Mouse (Mus musculus) intestine, postnatal 0 days (tissue): ENCODE data around the gene C8a. TPM values are rescaled to one million over a fixed set of nuclear protein-coding genes. Genes with fewer than 3 reads are reported as not detected.

Source experiments
- ATAC-seq: fragments of 200-750 bp; cut with Nextera tagmentation; 2 replicates; pipeline ENCODE4 v1.8.0; 2017; ENCODE audit warnings: mild to moderate bottlenecking, moderate TSS enrichment, moderate library complexity
- H3K27ac ChIP-seq: fragments of 300-500 bp; sonication (generic); 2 replicates; pipeline ENCODE4 v1.5.1; 2014; ENCODE audit warnings: mild to moderate bottlenecking, low read depth, low read length, moderate library complexity
- H3K27me3 ChIP-seq: fragments of 300-500 bp; sonication (generic); replicated peaks from 2 replicates; pipeline ENCODE4 v1.6.1; 2014; ENCODE audit warnings: low read length, mixed read lengths; ENCODE audit not compliant: control insufficient read depth, insufficient read depth
- H3K36me3 ChIP-seq: fragments of 300-500 bp; sonication (generic); 2 replicates; pipeline ENCODE4 v1.6.1; 2014; ENCODE audit warnings: mild to moderate bottlenecking, moderate library complexity; ENCODE audit not compliant: control insufficient read depth, insufficient read depth
- H3K4me1 ChIP-seq: fragments of 300-500 bp; sonication (generic); replicated peaks from 2 replicates; pipeline ENCODE4 v1.6.1; 2014; ENCODE audit warnings: antibody characterized with exemption, low read length, mixed read lengths; ENCODE audit not compliant: control insufficient read depth, insufficient read depth
- H3K4me2 ChIP-seq: fragments of 300-500 bp; sonication (generic); replicated peaks from 2 replicates; pipeline ENCODE4 v1.6.1; 2014; ENCODE audit warnings: low read depth, mild to moderate bottlenecking, moderate library complexity
- H3K4me3 ChIP-seq: fragments of 300-500 bp; sonication (generic); 2 replicates; pipeline ENCODE4 v1.5.1; 2014; ENCODE audit warnings: low read depth, low read length
- H3K9ac ChIP-seq: fragments of 300-500 bp; sonication (generic); 2 replicates; pipeline ENCODE4 v1.6.1; 2014; ENCODE audit warnings: mild to moderate bottlenecking, low read depth, low read length
- H3K9me3 ChIP-seq: fragments of 300-500 bp; sonication (generic); 2 replicates; pipeline ENCODE4 v1.6.1; 2016; ENCODE audit warnings: mixed run types; ENCODE audit not compliant: control insufficient read depth
- CTCF ChIP-seq: sonication (generic); IDR thresholded peaks from 2 replicates; pipeline ENCODE4 v1.5.1; 2016; ENCODE audit warnings: low read depth, mild to moderate bottlenecking, control low read depth, antibody characterized with exemption, moderate library complexity
- WGBS: fragments of 180-500 bp; shearing (Covaris S2); extraction: QIAGEN DNeasy Blood & Tissue Kit; methylation state at CpG from one replicate; pipeline ENCODE4 v1.1.7; 2014; 5-methylcytosine and 5-hydroxymethylcytosine counted together
- polyA plus RNA-seq: library from polyadenylated mRNA; unstranded; fragments of >200 nt; fragmentation: Nextera tagmentation; extraction: Ambion mirVana; gene quantifications from 2 replicates; pipeline ENCODE4 v1.2.1, GENCODE M21; 2015

Gene C8a
- polyA plus RNA-seq, 1 experiment from 2014 or later = not detected

DNA sequence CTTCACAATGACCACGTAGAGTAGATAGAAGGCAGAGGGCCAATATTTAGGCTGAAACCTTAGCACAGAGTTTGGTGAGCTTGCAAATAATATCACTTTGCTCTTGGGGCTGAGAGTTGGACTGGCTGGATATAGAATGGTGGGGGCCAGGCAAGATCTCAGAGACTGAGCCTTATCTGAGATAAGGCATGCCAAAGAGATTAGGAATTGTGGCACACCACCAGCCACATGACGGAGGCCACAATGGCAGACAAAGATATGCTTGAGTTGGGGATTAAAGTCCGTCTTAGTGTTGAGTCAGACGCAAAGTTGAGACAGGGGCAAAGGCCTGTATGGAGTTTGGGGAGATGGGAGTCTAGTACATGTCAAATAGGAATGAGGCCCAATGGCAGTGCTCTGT, 84.1 kb downstream of the C8a start:
- no peak for TF ChIP-seq CTCF
- Histone ChIP-seq H3K4me1 (no peaks in the 10 kb centered on the region), H3K36me3 (no peaks in the 10 kb centered on the region), H3K27me3 (no peaks in the 10 kb centered on the region), H3K9me3 (no peaks in the 10 kb centered on the region), H3K9ac (no peak overlapping the region), H3K27ac (peak overlapping the region; percentile 21; the same call in 1 of the 2 replicates), H3K4me2 (no peak overlapping the region), H3K4me3 (no peak overlapping the region)
- WGBS = 60% methylated on average over 4 of the region's 4 CpGs
- ATAC-seq = peak; percentile 89

GRCm38 (mm10) chr4:104782346-104782745, 93.9 kb downstream of the C8a start:
- Histone ChIP-seq H3K27me3 (no peaks in the 10 kb centered on the region), H3K9me3 (no peaks in the 10 kb centered on the region), H3K36me3 (no peaks in the 10 kb centered on the region), H3K4me2 (no peak overlapping the region), H3K9ac (no peak overlapping the region), H3K27ac (no peak overlapping the region), H3K4me3 (no peak overlapping the region), H3K4me1 (no peaks in the 10 kb centered on the region)
- WGBS = 74% methylated on average over 4 of the region's 4 CpGs
- no peak for TF ChIP-seq CTCF
- no peak for ATAC-seq

DNA sequence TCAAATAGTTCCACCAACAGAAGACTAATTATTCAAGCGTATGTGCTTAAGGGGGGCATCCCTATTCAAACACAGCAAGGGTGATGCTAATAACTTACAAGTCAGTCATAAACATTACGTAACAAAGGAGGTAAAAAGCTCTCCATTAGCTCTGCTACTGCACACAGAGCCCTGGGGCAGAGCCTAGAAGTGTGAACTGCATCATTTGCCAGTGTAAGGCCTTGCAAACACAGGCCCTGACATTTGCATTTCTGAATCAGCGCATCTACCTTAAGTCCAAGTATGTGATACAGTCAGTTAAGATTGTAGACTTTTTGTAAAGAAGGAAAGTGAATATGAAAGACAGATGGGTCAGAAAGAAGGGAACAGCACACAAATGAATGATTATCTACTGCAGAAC, 94.8 kb downstream of the C8a start:
- 85% methylated on average over 3 of the region's 3 CpGs for WGBS
- Histone ChIP-seq H3K4me1 (no peaks in the 10 kb centered on the region), H3K36me3 (no peaks in the 10 kb centered on the region), H3K4me2 (no peak overlapping the region), H3K9ac (no peak overlapping the region), H3K27ac (no peak overlapping the region), H3K4me3 (no peak overlapping the region), H3K27me3 (no peaks in the 10 kb centered on the region), H3K9me3 (no peaks in the 10 kb centered on the region)
- TF ChIP-seq CTCF = no peak
- ATAC-seq = no peak

- Histone ChIP-seq H3K27me3 (no peaks in the 10 kb centered on the region), H3K36me3 (no peaks in the 10 kb centered on the region), H3K9me3 (no peaks in the 10 kb centered on the region), H3K4me3 (no peak overlapping the region), H3K27ac (no peak overlapping the region), H3K4me2 (no peak overlapping the region), H3K4me1 (no peaks in the 10 kb centered on the region), H3K9ac (no peak overlapping the region)
- ATAC-seq = no peak
- no peak for TF ChIP-seq CTCF
- WGBS = 76% methylated on average over 5 of the region's 5 CpGs
Observed at GRCm38 (mm10) chr4:104779460-104779859, 96.7 kb downstream of the C8a start.

GRCm38 (mm10) chr4:104775601-104776000, 100.6 kb downstream of the C8a start:
- Histone ChIP-seq H3K9me3 (no peaks in the 10 kb centered on the region), H3K4me1 (no peaks in the 10 kb centered on the region), H3K4me2 (no peak overlapping the region), H3K27ac (no peak overlapping the region), H3K9ac (no peak overlapping the region), H3K27me3 (no peaks in the 10 kb centered on the region), H3K4me3 (no peak overlapping the region), H3K36me3 (no peaks in the 10 kb centered on the region)
- WGBS = 51% methylated on average over 3 of the region's 3 CpGs
- no peak for TF ChIP-seq CTCF
- no peak for ATAC-seq

- WGBS = 62% methylated on average over 4 of the region's 4 CpGs
- ATAC-seq = no peak
Observed at GRCm38 (mm10) chr4:104770331-104770730, 105.9 kb downstream of the C8a start.

DNA sequence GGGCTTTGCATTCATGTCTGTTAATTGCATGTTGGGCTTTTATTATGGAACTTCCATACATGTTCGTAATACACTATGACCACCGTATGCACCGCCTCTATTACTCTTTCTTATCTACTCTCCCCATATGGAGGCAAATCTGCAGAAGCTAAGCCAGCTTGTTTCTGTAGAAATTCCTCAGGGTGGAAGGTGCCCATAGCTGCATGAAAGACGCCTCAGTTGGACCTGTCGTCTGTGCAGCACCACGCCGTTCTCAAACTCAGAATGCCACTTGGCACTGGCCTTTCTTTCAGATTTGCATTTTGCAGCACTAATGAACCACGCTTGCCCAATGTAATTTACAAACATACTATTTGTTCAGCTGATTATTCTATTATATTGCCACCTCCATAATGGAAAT, 106.6 kb downstream of the C8a start:
- no peak for TF ChIP-seq CTCF
- H3K4me3 ChIP-seq = no peak overlapping the region
- no peaks in the 10 kb centered on the region for H3K27me3 ChIP-seq
- no peak overlapping the region for H3K4me2 ChIP-seq
- 88% methylated on average over 8 of the region's 8 CpGs for WGBS
- H3K27ac ChIP-seq = no peak overlapping the region
- no peaks in the 10 kb centered on the region for H3K9me3 ChIP-seq
- H3K9ac ChIP-seq = no peak overlapping the region
- H3K36me3 ChIP-seq = no peaks in the 10 kb centered on the region
- ATAC-seq = no peak
- H3K4me1 ChIP-seq = no peaks in the 10 kb centered on the region

More at GRCm38 (mm10) chr4:104770331-104770730, 105.9 kb downstream of the C8a start:
- no peak overlapping the region for H3K9ac ChIP-seq
- no peaks in the 10 kb centered on the region for H3K27me3 ChIP-seq
- no peaks in the 10 kb centered on the region for H3K4me1 ChIP-seq
- H3K27ac ChIP-seq = no peak overlapping the region
- H3K4me2 ChIP-seq = no peak overlapping the region
- no peaks in the 10 kb centered on the region for H3K9me3 ChIP-seq
- H3K36me3 ChIP-seq = no peaks in the 10 kb centered on the region
- TF ChIP-seq CTCF = no peak
- no peak overlapping the region for H3K4me3 ChIP-seq
